Mouse (Mus musculus) liver, embryonic 15.5 days (tissue): ENCODE data around the gene Wfdc6a. TPM values are rescaled to one million over a fixed set of nuclear protein-coding genes. Genes with fewer than 3 reads are reported as not detected.
"Not testable (repeated sequence)": the region's sequence is repeated elsewhere in the genome, so short reads cannot be mapped to it uniquely, and the experiment has no call there.

Experiments
- ATAC-seq: fragments of 200-750 bp; cut with Nextera tagmentation; 2 replicates; pipeline ENCODE4 v1.8.0; 2017; ENCODE audit warnings: moderate number of reproducible peaks, mild to moderate bottlenecking, moderate library complexity; ENCODE audit not compliant: insufficient read depth
- H3K27ac ChIP-seq: fragments of 300-500 bp; sonication (generic); replicated peaks from 2 replicates; pipeline ENCODE4 v1.5.1; 2015; ENCODE audit warnings: mild to moderate bottlenecking, inconsistent platforms
- H3K27me3 ChIP-seq: fragments of 300-500 bp; sonication (generic); 2 replicates; pipeline ENCODE4 v1.6.1; 2015; ENCODE audit warnings: mild to moderate bottlenecking, inconsistent platforms
- H3K36me3 ChIP-seq: fragments of 300-500 bp; sonication (generic); replicated peaks from 2 replicates; pipeline ENCODE4 v1.6.1; 2015; ENCODE audit warnings: moderate library complexity, mild to moderate bottlenecking, inconsistent platforms
- H3K4me1 ChIP-seq: fragments of 300-500 bp; sonication (generic); replicated peaks from 2 replicates; pipeline ENCODE4 v1.6.1; 2015; ENCODE audit warnings: inconsistent platforms
- H3K4me2 ChIP-seq: fragments of 300-500 bp; sonication (generic); 2 replicates; pipeline ENCODE4 v1.6.1; 2015; ENCODE audit warnings: moderate library complexity, mild to moderate bottlenecking, inconsistent platforms
- H3K4me3 ChIP-seq: fragments of 300-500 bp; sonication (generic); replicated peaks from 2 replicates; pipeline ENCODE4 v1.5.1; 2015; ENCODE audit warnings: mild to moderate bottlenecking, inconsistent platforms
- H3K9ac ChIP-seq: fragments of 300-500 bp; sonication (generic); 2 replicates; pipeline ENCODE4 v1.6.1; 2015; ENCODE audit warnings: moderate library complexity, mild to moderate bottlenecking, inconsistent platforms
- H3K9me3 ChIP-seq: fragments of 300-500 bp; sonication (generic); replicated peaks from 2 replicates; pipeline ENCODE4 v1.6.1; 2016; ENCODE audit warnings: inconsistent platforms
- WGBS: fragments of 180-500 bp; shearing (Covaris S2); methylation state at CpG from one replicate; pipeline ENCODE4 v1.1.7; 2015; ENCODE audit warnings: mixed read lengths; ENCODE audit not compliant: insufficient replicate concordance; 5-methylcytosine and 5-hydroxymethylcytosine counted together
- polyA plus RNA-seq: library from polyadenylated mRNA; unstranded; fragments of >200 nt; fragmentation: Nextera tagmentation; extraction: Ambion mirVana; gene quantifications from 2 replicates; pipeline ENCODE4 v1.2.1, GENCODE M21; 2015

Gene Wfdc6a
- polyA plus RNA-seq: not detected in 2 replicates

- not testable (repeated sequence) for H3K36me3 ChIP-seq, H3K4me3 ChIP-seq, ATAC-seq, H3K9me3 ChIP-seq, H3K9ac ChIP-seq, H3K27ac ChIP-seq, H3K4me2 ChIP-seq, H3K27me3 ChIP-seq, H3K4me1 ChIP-seq
- 53% methylated on average over 13 of the region's 13 CpGs for WGBS
Measured at GRCm38 (mm10) chr2:164585025-164585725, at the start of gene Wfdc6a. Gene Wfdc6a, minus strand, starts transcription at chr2:164585447.

- Histone ChIP-seq H3K9ac (no peak overlapping the region), H3K27me3 (no peaks in the 10 kb centered on the region), H3K36me3 (no peaks in the 10 kb centered on the region), H3K9me3 (no peaks in the 10 kb centered on the region), H3K4me1 (no peaks in the 10 kb centered on the region), H3K4me2 (no peak overlapping the region), H3K27ac (no peak overlapping the region), H3K4me3 (no peak overlapping the region)
- WGBS: 57% methylated on average over 4 of the region's 4 CpGs
- no peak for ATAC-seq
Measured at GRCm38 (mm10) chr2:164621775-164622174, 36.5 kb upstream of the Wfdc6a start.

- no peak overlapping the region for H3K27ac ChIP-seq
- H3K9me3 ChIP-seq: no peaks in the 10 kb centered on the region
- no peaks in the 10 kb centered on the region for H3K36me3 ChIP-seq
- WGBS: 61% methylated on average over 5 of the region's 5 CpGs
- ATAC-seq: no peak
- no peak overlapping the region for H3K4me3 ChIP-seq
- no peaks in the 10 kb centered on the region for H3K4me1 ChIP-seq
- no peaks in the 10 kb centered on the region for H3K27me3 ChIP-seq
- no peak overlapping the region for H3K4me2 ChIP-seq
- H3K9ac ChIP-seq: no peak overlapping the region
Measured at GRCm38 (mm10) chr2:164619050-164619449, 33.8 kb upstream of the Wfdc6a start.

- Histone ChIP-seq H3K4me3 (no peak overlapping the region), H3K27ac (no peak overlapping the region), H3K4me2 (no peak overlapping the region), H3K9me3 (no peaks in the 10 kb centered on the region), H3K27me3 (no peaks in the 10 kb centered on the region), H3K4me1 (no peaks in the 10 kb centered on the region), H3K36me3 (no peaks in the 10 kb centered on the region), H3K9ac (no peak overlapping the region)
- 56% methylated on average over 3 of the region's 3 CpGs for WGBS
- no peak for ATAC-seq
Measured at GRCm38 (mm10) chr2:164615386-164615785, 30.1 kb upstream of the Wfdc6a start.

- not testable (repeated sequence) for H3K27ac ChIP-seq, H3K9me3 ChIP-seq, H3K4me3 ChIP-seq, H3K9ac ChIP-seq, H3K27me3 ChIP-seq, H3K4me2 ChIP-seq, ATAC-seq, H3K36me3 ChIP-seq, H3K4me1 ChIP-seq
- 54% methylated on average over 8 of the region's 8 CpGs for WGBS
Measured at GRCm38 (mm10) chr2:164613471-164613870, 28.2 kb upstream of the Wfdc6a start, which contains the start of the genes Wfdc6b and Wfdc8. Gene Wfdc6b, plus strand, starts transcription at chr2:164613522. Gene Wfdc8, minus strand, starts transcription at chr2:164613626.

- Histone ChIP-seq H3K4me3 (no peak overlapping the region), H3K36me3 (no peaks in the 10 kb centered on the region), H3K9me3 (no peaks in the 10 kb centered on the region), H3K9ac (no peak overlapping the region), H3K27ac (no peak overlapping the region), H3K4me2 (no peak overlapping the region), H3K27me3 (no peaks in the 10 kb centered on the region), H3K4me1 (no peaks in the 10 kb centered on the region)
- ATAC-seq: no peak
- WGBS: 61% methylated on average over 6 of the region's 6 CpGs
Measured at GRCm38 (mm10) chr2:164608781-164609180, 23.5 kb upstream of the Wfdc6a start.

- 69% methylated on average over 8 of the region's 8 CpGs for WGBS
- Histone ChIP-seq H3K9me3 (no peaks in the 10 kb centered on the region), H3K4me2 (no peak overlapping the region), H3K4me1 (no peaks in the 10 kb centered on the region), H3K4me3 (no peak overlapping the region), H3K9ac (no peak overlapping the region), H3K27ac (no peak overlapping the region), H3K27me3 (no peaks in the 10 kb centered on the region), H3K36me3 (no peaks in the 10 kb centered on the region)
- ATAC-seq: no peak
Measured at GRCm38 (mm10) chr2:164604411-164604810, 19.2 kb upstream of the Wfdc6a start.

GRCm38 (mm10) chr2:164603482-164603881 is 18.2 kb upstream of the Wfdc6a start:
- H3K4me1 ChIP-seq: no peaks in the 10 kb centered on the region
- no peak overlapping the region for H3K9ac ChIP-seq
- no peak for ATAC-seq
- no peak overlapping the region for H3K4me2 ChIP-seq
- 61% methylated on average over 3 of the region's 3 CpGs for WGBS
- no peak overlapping the region for H3K4me3 ChIP-seq
- H3K9me3 ChIP-seq: no peaks in the 10 kb centered on the region
- no peaks in the 10 kb centered on the region for H3K36me3 ChIP-seq
- no peaks in the 10 kb centered on the region for H3K27me3 ChIP-seq
- H3K27ac ChIP-seq: no peak overlapping the region

- no peaks in the 10 kb centered on the region for H3K36me3 ChIP-seq
- H3K4me3 ChIP-seq: no peak overlapping the region
- no peak overlapping the region for H3K27ac ChIP-seq
- ATAC-seq: no peak
- H3K9me3 ChIP-seq: no peaks in the 10 kb centered on the region
- no peak overlapping the region for H3K9ac ChIP-seq
- no peaks in the 10 kb centered on the region for H3K4me1 ChIP-seq
- no peaks in the 10 kb centered on the region for H3K27me3 ChIP-seq
- no peak overlapping the region for H3K4me2 ChIP-seq
- WGBS: 49% methylated on average over 3 of the region's 3 CpGs
Measured at GRCm38 (mm10) chr2:164600179-164600578, 14.9 kb upstream of the Wfdc6a start.

GRCm38 (mm10) chr2:164593494-164593893 is 8.2 kb upstream of the Wfdc6a start, which contains the start of gene Eppin:
Gene Eppin, minus strand, starts transcription at chr2:164593594.
- Histone ChIP-seq H3K27me3 (no peaks in the 10 kb centered on the region), H3K9me3 (no peaks in the 10 kb centered on the region), H3K4me3 (no peak within 1 kb of the TSS), H3K4me2 (no peak within 1 kb of the TSS), H3K9ac (no peak within 1 kb of the TSS), H3K4me1 (no peaks in the 10 kb centered on the region), H3K27ac (no peak within 1 kb of the TSS), H3K36me3 (no peaks in the 10 kb centered on the region)
- WGBS: 45% methylated on average over 4 of the region's 4 CpGs
- no peak for ATAC-seq

GRCm38 (mm10) chr2:164592014-164592413 is 6.8 kb upstream of the Wfdc6a start:
- H3K27me3 ChIP-seq: no peaks in the 10 kb centered on the region
- H3K9ac ChIP-seq: no peak overlapping the region
- no peak for ATAC-seq
- WGBS: 5% methylated on average over 4 of the region's 4 CpGs
- no peaks in the 10 kb centered on the region for H3K9me3 ChIP-seq
- no peak overlapping the region for H3K27ac ChIP-seq
- no peaks in the 10 kb centered on the region for H3K4me1 ChIP-seq
- no peak overlapping the region for H3K4me2 ChIP-seq
- no peak overlapping the region for H3K4me3 ChIP-seq
- no peaks in the 10 kb centered on the region for H3K36me3 ChIP-seq

- H3K27ac ChIP-seq, H3K36me3 ChIP-seq, H3K9ac ChIP-seq, H3K4me2 ChIP-seq, H3K27me3 ChIP-seq, H3K4me3 ChIP-seq, H3K9me3 ChIP-seq, H3K4me1 ChIP-seq, ATAC-seq: not testable (repeated sequence)
- WGBS: 52% methylated on average over 6 of the region's 6 CpGs
Measured at GRCm38 (mm10) chr2:164573359-164573758, 11.9 kb downstream of the Wfdc6a start, which contains the start of gene Spint3. Gene Spint3, minus strand, starts transcription at chr2:164573459.
